8 mouse cellular contexts compared by ENCODE assay signal in the genomic region with DNA sequence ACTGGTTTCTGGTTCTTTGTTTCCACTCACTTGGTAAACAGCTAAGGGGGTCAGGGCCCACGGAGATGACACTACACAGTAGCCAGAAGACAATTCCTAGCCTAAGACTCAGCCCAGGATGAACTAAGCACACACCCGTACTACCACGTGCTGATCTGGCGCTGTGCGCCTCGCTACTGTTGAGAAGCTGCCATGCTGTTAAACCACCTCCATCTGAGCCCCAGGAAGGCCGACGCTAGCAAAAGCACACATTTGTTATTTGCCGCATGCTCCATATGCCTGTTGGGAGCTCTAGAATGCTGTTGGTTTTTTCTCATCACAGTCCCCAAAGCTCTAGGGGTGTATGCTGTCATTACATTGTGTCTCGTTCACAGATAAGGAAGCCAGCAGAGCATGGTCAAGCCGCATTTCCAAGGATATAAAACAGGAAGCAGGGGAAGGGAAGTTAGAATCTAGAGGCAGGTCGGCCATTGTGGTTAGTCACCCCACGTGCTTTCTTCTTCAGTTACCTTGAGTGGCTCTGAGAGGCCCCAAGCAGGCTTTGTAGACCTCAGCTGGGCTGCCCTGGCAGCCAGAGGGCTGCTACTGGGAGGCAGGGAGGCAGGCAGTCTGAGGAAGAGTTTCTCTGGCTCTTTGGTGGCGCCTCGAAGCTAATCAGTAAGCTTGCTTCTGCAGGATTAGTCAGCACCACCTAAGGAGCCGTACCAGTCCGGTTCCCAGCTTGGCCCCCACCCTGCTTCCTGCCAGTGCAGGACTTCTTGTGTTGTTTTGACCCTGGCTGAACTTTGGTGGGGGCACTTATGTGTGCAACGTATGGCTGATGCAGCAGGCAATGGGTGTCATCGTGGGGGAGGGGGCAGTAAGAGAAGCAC. TPM values are rescaled to one million over a fixed set of nuclear protein-coding genes. Genes with fewer than 3 reads are reported as not detected.
DNase-seq lines count a peak whose midpoint lies in the region; ATAC-seq and TF ChIP-seq lines count a peak whose summit lies in the region.
"Had no signal": no experiment of that assay in that cellular context is flagged by ENCODE, and none has a peak within 500 bp of the region (broad histone marks: within the 10 kb centered on the region; RNA-seq: fewer than 3 reads in every experiment).

No protein-coding gene starts in this region.

- no peaks in the 10 kb centered on the region; the same call in 1 of the 2 replicates for H3K36me3 ChIP-seq in kidney, adult 2 months (ENCODE audit: control insufficient read depth, insufficient read depth, low read length)
- H3K36me3 ChIP-seq in MEL (ENCODE audit: control insufficient read depth in 1 of 2, insufficient read depth in 2 of 2, low read length in 2 of 2), result peaks cover 0 to 28% of the 10 kb centered on the region in 2 experiments; a peak in 2 of 4 replicates
- no peaks in the 10 kb centered on the region; the same call in 1 of the 2 replicates for H3K36me3 ChIP-seq in embryonic facial prominence, embryonic 10.5 days (replicated peaks)
- H3K36me3 ChIP-seq in liver, postnatal 0 days (replicated peaks; ENCODE audit: insufficient read depth, low read length), result peaks cover 5% of the 10 kb centered on the region; the same call in 1 of the 2 replicates
- H3K36me3 ChIP-seq: liver, embryonic 15.5 days had no signal

- TF ChIP-seq POLR2A in kidney, adult 2 months (IDR thresholded peaks at IDR 0.05; ENCODE audit: low read depth, low read length), result no peak
- peak in 1 of 2 experiments; percentile 65; a peak in 2 of 4 replicates for TF ChIP-seq POLR2A in MEL (IDR thresholded peaks at IDR 0.05; ENCODE audit: control insufficient read depth in 1 of 2, insufficient read depth in 1 of 2, low read depth in 1 of 2, low read length in 2 of 2, poor library complexity in 1 of 2)

- peak overlapping the region; percentile 64 for H3K9ac ChIP-seq in MEL (ENCODE audit: control insufficient read depth, low read depth, low read length, poor library complexity, severe bottlenecking)
- H3K9ac ChIP-seq in liver, postnatal 0 days (replicated peaks), result no peak overlapping the region
- H3K9ac ChIP-seq: liver, embryonic 15.5 days had no signal

- no peak overlapping the region for H3K4me2 ChIP-seq in liver, postnatal 0 days (ENCODE audit: low read depth, low read length)
- H3K4me2 ChIP-seq: liver, embryonic 15.5 days had no signal

- no peaks in the 10 kb centered on the region for H3K27me3 ChIP-seq in kidney, adult 2 months (replicated peaks; ENCODE audit: control insufficient read depth, insufficient read depth, low read length)
- H3K27me3 ChIP-seq in MEL (ENCODE audit: control insufficient read depth in 1 of 2, insufficient read depth in 2 of 2, low read length in 2 of 2), result no peaks in the 10 kb centered on the region
- H3K27me3 ChIP-seq in embryonic facial prominence, embryonic 10.5 days (replicated peaks; ENCODE audit: low read depth, poor library complexity, severe bottlenecking), result no peaks in the 10 kb centered on the region
- H3K27me3 ChIP-seq in liver, postnatal 0 days (ENCODE audit: insufficient read depth, low read length), result no peaks in the 10 kb centered on the region
- H3K27me3 ChIP-seq: liver, embryonic 15.5 days had no signal

- ATAC-seq in liver, postnatal 0 days, result peak; percentile 57

- H3K79me2 ChIP-seq in MEL (ENCODE audit: control insufficient read depth, insufficient read depth, low read length, poor library complexity), result no peaks in the 10 kb centered on the region

- 52% methylated on average over 19 of the region's 19 CpGs for WGBS in kidney, adult 2 months
- WGBS in embryonic facial prominence, embryonic 10.5 days, result 79% methylated on average over 19 of the region's 19 CpGs
- 48% methylated on average over 19 of the region's 19 CpGs for WGBS in liver, postnatal 0 days (ENCODE audit: insufficient replicate concordance)

- peak; percentile 39 for DNase-seq in kidney, adult 2 months
- DNase-seq in kidney, adult 11 months, result no peak
- peak; percentile 89 for DNase-seq in MEL (ENCODE audit: low read depth, low spot score)
- DNase-seq in embryonic facial prominence, embryonic 10.5 days (ENCODE audit: low spot score), result no peak
- DNase-seq in liver, postnatal 0 days, result peak; percentile 40
- DNase-seq in adrenal gland, adult 8-10 months, result no peak
- DNase-seq in right cerebral cortex, adult 2 months (ENCODE audit: low spot score in 2 of 2), result no peak

- peak; percentile 41 to 63 for TF ChIP-seq EP300 in MEL (IDR thresholded peaks at IDR 0.05; ENCODE audit: low read depth in 1 of 2, low read length in 2 of 2)
- TF ChIP-seq EP300 in liver, postnatal 0 days (IDR thresholded peaks at IDR 0.05; ENCODE audit: low read depth), result no peak

- no peak for TF ChIP-seq CTCF in kidney, adult 2 months (conservative IDR thresholded peaks at IDR 0.05; ENCODE audit: insufficient read depth, insufficient read length, low read depth, low read length)
- TF ChIP-seq CTCF in MEL (IDR thresholded peaks at IDR 0.05 in 2 of 3, conservative IDR thresholded peaks at IDR 0.05 in 1 of 3; ENCODE audit: control insufficient read depth in 1 of 3, insufficient read depth in 1 of 3, low read depth in 2 of 3, low read length in 3 of 3, poor library complexity in 1 of 3, severe bottlenecking in 1 of 3), result no peak
- no peak for TF ChIP-seq CTCF in liver, postnatal 0 days (IDR thresholded peaks at IDR 0.05; ENCODE audit: low read depth)

- H3K27ac ChIP-seq in kidney, adult 2 months (ENCODE audit: insufficient read depth, low read depth, low read length), result peak overlapping the region; percentile 33
- H3K27ac ChIP-seq in MEL (ENCODE audit: control insufficient read depth, low read depth, low read length), result peak overlapping the region; percentile 84
- H3K27ac ChIP-seq in embryonic facial prominence, embryonic 10.5 days (replicated peaks), result peak overlapping the region; percentile 52; the same call in 1 of the 2 replicates
- peak overlapping the region; percentile 50 for H3K27ac ChIP-seq in liver, postnatal 0 days (ENCODE audit: low read depth)
- H3K27ac ChIP-seq: liver, embryonic 15.5 days had no signal

- no peak overlapping the region for H3K4me3 ChIP-seq in kidney, adult 2 months (ENCODE audit: insufficient read depth, low read depth, low read length)
- H3K4me3 ChIP-seq in MEL (ENCODE audit: control insufficient read depth in 1 of 2, insufficient read depth in 1 of 2, low read depth in 2 of 2, low read length in 2 of 2), result no peak overlapping the region
- H3K4me3 ChIP-seq in embryonic facial prominence, embryonic 10.5 days, result no peak overlapping the region
- H3K4me3 ChIP-seq in liver, postnatal 0 days (ENCODE audit: low read depth, low read length), result no peak overlapping the region
- H3K4me3 ChIP-seq: liver, embryonic 15.5 days had no signal

- TF ChIP-seq RAD21 in MEL (IDR thresholded peaks at IDR 0.05; ENCODE audit: low read depth, low read length), result no peak

- H3K4me1 ChIP-seq in kidney, adult 2 months (ENCODE audit: control insufficient read depth, insufficient read depth, low read length), result peaks cover 23% of the 10 kb centered on the region
- peaks cover 8 to 42% of the 10 kb centered on the region in 2 experiments for H3K4me1 ChIP-seq in MEL (ENCODE audit: control insufficient read depth in 1 of 2, insufficient read depth in 2 of 2, low read length in 2 of 2)
- peaks cover 32% of the 10 kb centered on the region for H3K4me1 ChIP-seq in embryonic facial prominence, embryonic 10.5 days
- peaks cover 17% of the 10 kb centered on the region for H3K4me1 ChIP-seq in liver, postnatal 0 days (ENCODE audit: insufficient read depth)

- H3K9me3 ChIP-seq in MEL (replicated peaks; ENCODE audit: insufficient read depth, low read length), result no peaks in the 10 kb centered on the region
- no peaks in the 10 kb centered on the region for H3K9me3 ChIP-seq in embryonic facial prominence, embryonic 10.5 days
- no peaks in the 10 kb centered on the region for H3K9me3 ChIP-seq in liver, postnatal 0 days (ENCODE audit: low read length)
- H3K9me3 ChIP-seq: liver, embryonic 15.5 days had no signal

RNA-seq across cellular contexts. Expression of a gene that starts 9.5 kb away (rescaled TPM):
- 148 and 174 TPM in 2 replicates for polyA plus RNA-seq in kidney, adult 2 months (2012; rRNA removed)
- 4.9 and 5.9 TPM in 2 replicates for total RNA-seq in MEL (2012; rRNA removed)
- polyA plus RNA-seq in MEL (2012; ENCODE audit: insufficient read depth in 1 of 2, insufficient read length in 2 of 2, low read depth in 1 of 2, low replicate concordance in 2 of 2, missing spikeins in 1 of 2), result 1 to 10 TPM in 1 of 2 experiments, not detected in 1; 8.4 TPM
- polyA plus RNA-seq in embryonic facial prominence, embryonic 10.5 days (2016; fragmentation: Nextera tagmentation; extraction: Ambion mirVana), result 5.1 and 5.6 TPM in 2 replicates
- polyA plus RNA-seq in liver, postnatal 0 days (2015; fragmentation: Nextera tagmentation; extraction: Ambion mirVana), result 5.9 and 7.2 TPM in 2 replicates
- total RNA-seq in adrenal gland, adult 8-10 months (2022), result 10 to 100 TPM; 22.5 to 29.8 (median 23.2) TPM

RNA-seq across cellular contexts. Expression of a gene that starts 27.6 kb away (rescaled TPM):
- 13.3 and 17.3 TPM in 2 replicates for polyA plus RNA-seq in kidney, adult 2 months (2012; rRNA removed)
- total RNA-seq in MEL (2012; rRNA removed), result 0.10 and 0.15 TPM in 2 replicates
- under 1 TPM in 1 of 2 experiments, not detected in 1; 0.28 TPM for polyA plus RNA-seq in MEL (2012; ENCODE audit: insufficient read depth in 1 of 2, insufficient read length in 2 of 2, low read depth in 1 of 2, low replicate concordance in 2 of 2, missing spikeins in 1 of 2)
- 4.8 and 5.1 TPM in 2 replicates for polyA plus RNA-seq in embryonic facial prominence, embryonic 10.5 days (2016; fragmentation: Nextera tagmentation; extraction: Ambion mirVana)
- polyA plus RNA-seq in liver, postnatal 0 days (2015; fragmentation: Nextera tagmentation; extraction: Ambion mirVana), result 3.1 TPM in 2 replicates
- 1 to 10 TPM; 6.0 to 9.4 (median 7.2) TPM for total RNA-seq in adrenal gland, adult 8-10 months (2022)

RNA-seq across cellular contexts. Expression of a gene that starts 31.1 kb away (rescaled TPM):
- 19.3 and 19.8 TPM in 2 replicates for polyA plus RNA-seq in kidney, adult 2 months (2012; rRNA removed)
- 0.16 and 0.19 TPM in 2 replicates for total RNA-seq in MEL (2012; rRNA removed)
- under 1 TPM in 1 of 2 experiments, not detected in 1; 0.65 TPM for polyA plus RNA-seq in MEL (2012; ENCODE audit: insufficient read depth in 1 of 2, insufficient read length in 2 of 2, low read depth in 1 of 2, low replicate concordance in 2 of 2, missing spikeins in 1 of 2)
- 0.17 and 0.23 TPM in 2 replicates for polyA plus RNA-seq in embryonic facial prominence, embryonic 10.5 days (2016; fragmentation: Nextera tagmentation; extraction: Ambion mirVana)
- 13.2 and 13.4 TPM in 2 replicates for polyA plus RNA-seq in liver, postnatal 0 days (2015; fragmentation: Nextera tagmentation; extraction: Ambion mirVana)
- total RNA-seq in adrenal gland, adult 8-10 months (2022), result 1 to 10 TPM; 3.6 to 8.9 (median 8.0) TPM

RNA-seq across cellular contexts. Expression of a gene that starts 47.0 kb away (rescaled TPM):
- 43.8 and 60.3 TPM in 2 replicates for polyA plus RNA-seq in kidney, adult 2 months (2012; rRNA removed)
- 67.8 and 73.1 TPM in 2 replicates for total RNA-seq in MEL (2012; rRNA removed)
- 100 to 1,000 TPM; 194 to 709 TPM for polyA plus RNA-seq in MEL (2012; ENCODE audit: insufficient read depth in 1 of 2, insufficient read length in 2 of 2, low read depth in 1 of 2, low replicate concordance in 2 of 2, missing spikeins in 1 of 2)
- 61.5 TPM in 2 replicates for polyA plus RNA-seq in embryonic facial prominence, embryonic 10.5 days (2016; fragmentation: Nextera tagmentation; extraction: Ambion mirVana)
- polyA plus RNA-seq in liver, postnatal 0 days (2015; fragmentation: Nextera tagmentation; extraction: Ambion mirVana), result 30.1 and 36.7 TPM in 2 replicates
- 100 to 1,000 TPM; 172 to 186 (median 176) TPM for total RNA-seq in adrenal gland, adult 8-10 months (2022)

RNA-seq across cellular contexts. Expression of a gene that starts 54.3 kb away (rescaled TPM):
- polyA plus RNA-seq in kidney, adult 2 months (2012; rRNA removed), result 88.0 and 92.7 TPM in 2 replicates
- total RNA-seq in MEL (2012; rRNA removed), result 214 and 234 TPM in 2 replicates
- 100 to 1,000 TPM; 276 to 644 TPM for polyA plus RNA-seq in MEL (2012; ENCODE audit: insufficient read depth in 1 of 2, insufficient read length in 2 of 2, low read depth in 1 of 2, low replicate concordance in 2 of 2, missing spikeins in 1 of 2)
- polyA plus RNA-seq in embryonic facial prominence, embryonic 10.5 days (2016; fragmentation: Nextera tagmentation; extraction: Ambion mirVana), result 74.0 and 76.5 TPM in 2 replicates
- polyA plus RNA-seq in liver, postnatal 0 days (2015; fragmentation: Nextera tagmentation; extraction: Ambion mirVana), result 12.1 and 13.9 TPM in 2 replicates
- total RNA-seq in adrenal gland, adult 8-10 months (2022), result 100 to 1,000 TPM; 155 to 170 (median 167) TPM

Comparison
In these comparisons a context has a peak if more than half of its experiments do, and no peak if none do; other contexts are left out.
1. DNase-seq: peak in kidney, adult 2 months (single experiment), MEL (single experiment) and liver, postnatal 0 days (single experiment); none in kidney, adult 11 months (single experiment), embryonic facial prominence, embryonic 10.5 days (single experiment), adrenal gland, adult 8-10 months (single experiment) and right cerebral cortex, adult 2 months (0 of 2).
2. H3K27ac ChIP-seq: peak in every context shown above with its lines; median percentile 84 in MEL; 52 in embryonic facial prominence, embryonic 10.5 days; 50 in liver, postnatal 0 days; 33 in kidney, adult 2 months.
3. RNA of a gene that starts 9.5 kb away (polyA plus RNA-seq): 148 to 174 TPM in kidney, adult 2 months; 8.4 TPM in MEL, 5.9 to 7.2 TPM in liver, postnatal 0 days and 5.1 to 5.6 TPM in embryonic facial prominence, embryonic 10.5 days; every median in the first group is over 10 times any median in the second.